14 mouse cellular contexts compared by ENCODE assay signal in the genomic region with DNA sequence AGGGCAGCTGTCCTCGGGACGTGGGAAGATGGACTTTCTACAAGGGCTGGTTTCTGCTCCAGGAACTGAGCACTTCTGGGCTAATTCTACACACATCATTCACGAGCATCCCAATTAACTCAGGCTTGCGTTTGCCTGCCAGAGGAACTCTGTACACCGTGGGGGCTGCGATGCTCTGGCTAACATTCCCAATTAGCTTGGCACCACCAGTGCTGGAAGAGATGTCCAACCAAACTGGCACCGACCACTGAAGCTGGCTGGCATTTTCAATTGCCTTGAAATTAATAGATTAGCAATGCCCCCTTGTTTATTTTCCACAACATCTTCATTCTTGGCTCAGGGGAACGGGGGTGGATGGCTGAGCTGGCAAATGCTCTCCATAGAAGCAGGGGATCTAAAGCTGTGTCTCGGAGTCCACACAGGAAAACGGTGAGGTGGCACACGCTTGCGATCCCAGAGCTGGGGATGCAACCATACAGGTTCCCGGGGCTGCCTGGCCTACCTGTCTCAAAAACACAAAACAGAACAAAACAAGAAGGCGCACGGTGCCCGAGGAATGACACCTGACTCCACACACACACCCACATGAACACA.
DNase-seq lines count a peak whose midpoint lies in the region; ATAC-seq and TF ChIP-seq lines count a peak whose summit lies in the region.
"Had no signal": no experiment of that assay in that cellular context is flagged by ENCODE, and none has a peak within 500 bp of the region (broad histone marks: within the 10 kb centered on the region; RNA-seq: fewer than 3 reads in every experiment).

No protein-coding gene starts in this region.

- 53% methylated on average over 16 of the region's 16 CpGs for WGBS in forebrain, embryonic 14.5 days
- WGBS in forebrain, embryonic 10.5 days, result 94% methylated on average over 16 of the region's 16 CpGs
- WGBS in hindbrain, embryonic 15.5 days, result 66% methylated on average over 16 of the region's 16 CpGs
- WGBS in hindbrain, embryonic 10.5 days, result 94% methylated on average over 16 of the region's 16 CpGs

- no peak overlapping the region for H3K9ac ChIP-seq in forebrain, embryonic 14.5 days (ENCODE audit: low read length)
- H3K9ac ChIP-seq in hindbrain, embryonic 15.5 days, result no peak overlapping the region
- H3K9ac ChIP-seq: midbrain, embryonic 12.5 days had no signal

- peak; percentile 86 for DNase-seq in forebrain, embryonic 14.5 days (ENCODE audit: low spot score)
- DNase-seq in forebrain, embryonic 10.5 days (ENCODE audit: extremely low spot score, low spot score), result no peak
- no peak for DNase-seq in hindbrain, embryonic 10.5 days (ENCODE audit: low spot score)
- peak; percentile 48 for DNase-seq in brain, adult 2 months (ENCODE audit: low read depth, low spot score)
- peak; percentile 49 to 74 for DNase-seq in layer of hippocampus, adult 2 months (ENCODE audit: low spot score in 2 of 2)
- DNase-seq in spleen, postnatal 4 days (ENCODE audit: low spot score in 2 of 2), result no peak
- DNase-seq: adrenal gland, adult 2 months; kidney, adult 2 months; thymus, postnatal 25 days had no signal

- peaks cover 5% of the 10 kb centered on the region; the same call in 1 of the 2 replicates for H3K4me1 ChIP-seq in forebrain, embryonic 14.5 days (ENCODE audit: control insufficient read depth, insufficient read depth, low read length)
- no peaks in the 10 kb centered on the region for H3K4me1 ChIP-seq in forebrain, embryonic 10.5 days
- H3K4me1 ChIP-seq in hindbrain, embryonic 15.5 days (replicated peaks), result no peaks in the 10 kb centered on the region
- H3K4me1 ChIP-seq in hindbrain, embryonic 10.5 days (replicated peaks), result 0 out of 2 replicates have a peak, but pooled peaks cover 4% of the 10 kb centered on the region
- H3K4me1 ChIP-seq: midbrain, embryonic 12.5 days had no signal

- H3K9me3 ChIP-seq in forebrain, embryonic 14.5 days (replicated peaks; ENCODE audit: control insufficient read depth, low read length), result no peaks in the 10 kb centered on the region
- H3K9me3 ChIP-seq in forebrain, embryonic 10.5 days, result no peaks in the 10 kb centered on the region; the same call in 1 of the 2 replicates
- H3K9me3 ChIP-seq in hindbrain, embryonic 15.5 days, result no peaks in the 10 kb centered on the region
- no peaks in the 10 kb centered on the region for H3K9me3 ChIP-seq in hindbrain, embryonic 10.5 days
- H3K9me3 ChIP-seq: midbrain, embryonic 12.5 days had no signal

- H3K27me3 ChIP-seq in forebrain, embryonic 14.5 days (replicated peaks; ENCODE audit: control insufficient read depth, insufficient read depth, low read length), result no peaks in the 10 kb centered on the region
- no peaks in the 10 kb centered on the region for H3K27me3 ChIP-seq in forebrain, embryonic 10.5 days (ENCODE audit: poor library complexity, severe bottlenecking)
- no peaks in the 10 kb centered on the region for H3K27me3 ChIP-seq in hindbrain, embryonic 15.5 days
- no peaks in the 10 kb centered on the region for H3K27me3 ChIP-seq in hindbrain, embryonic 10.5 days (ENCODE audit: insufficient read depth, poor library complexity, severe bottlenecking)
- H3K27me3 ChIP-seq: midbrain, embryonic 12.5 days had no signal

- H3K27ac ChIP-seq in forebrain, embryonic 14.5 days (ENCODE audit: low read depth, low read length), result peak overlapping the region; percentile 21; the same call in 1 of the 2 replicates
- no peak overlapping the region for H3K27ac ChIP-seq in forebrain, embryonic 10.5 days
- no peak overlapping the region for H3K27ac ChIP-seq in hindbrain, embryonic 15.5 days (replicated peaks)
- no peak overlapping the region for H3K27ac ChIP-seq in hindbrain, embryonic 10.5 days
- H3K27ac ChIP-seq in layer of hippocampus, adult 2 months, result no peak overlapping the region
- H3K27ac ChIP-seq: left cerebral cortex, adult 2 months; midbrain, embryonic 12.5 days had no signal

- TF ChIP-seq CTCF in layer of hippocampus, adult 2 months (conservative IDR thresholded peaks at IDR 0.05), result no peak

- no peaks in the 10 kb centered on the region for H3K36me3 ChIP-seq in forebrain, embryonic 14.5 days (ENCODE audit: control insufficient read depth, insufficient read depth, low read length)
- peaks cover 15% of the 10 kb centered on the region for H3K36me3 ChIP-seq in forebrain, embryonic 10.5 days (replicated peaks)
- no peaks in the 10 kb centered on the region for H3K36me3 ChIP-seq in hindbrain, embryonic 15.5 days
- peaks cover 24% of the 10 kb centered on the region for H3K36me3 ChIP-seq in hindbrain, embryonic 10.5 days

- H3K4me3 ChIP-seq in forebrain, embryonic 14.5 days (ENCODE audit: low read depth, low read length), result no peak overlapping the region
- H3K4me3 ChIP-seq in forebrain, embryonic 10.5 days, result no peak overlapping the region
- no peak overlapping the region for H3K4me3 ChIP-seq in hindbrain, embryonic 15.5 days
- H3K4me3 ChIP-seq in hindbrain, embryonic 10.5 days, result no peak overlapping the region
- no peak overlapping the region for H3K4me3 ChIP-seq in layer of hippocampus, adult 2 months
- H3K4me3 ChIP-seq: erythroblast, embryonic 14.5 days; left cerebral cortex, adult 2 months; midbrain, embryonic 12.5 days had no signal

- no peak overlapping the region for H3K4me2 ChIP-seq in forebrain, embryonic 14.5 days (ENCODE audit: low read length)
- H3K4me2 ChIP-seq in hindbrain, embryonic 15.5 days, result no peak overlapping the region
- H3K4me2 ChIP-seq: midbrain, embryonic 12.5 days had no signal

- ATAC-seq in forebrain, embryonic 14.5 days, result peak; percentile 84
- peak; percentile 81; the same call in 1 of the 2 replicates for ATAC-seq in hindbrain, embryonic 15.5 days (ENCODE audit: low FRiP score, low read depth)
- no peak for ATAC-seq in megakaryocyte progenitor cell, adult 5-6 weeks (replicated peaks; ENCODE audit: poor library complexity)

Comparison
In these comparisons a context has a peak if more than half of its experiments do, and no peak if none do; other contexts are left out.
1. DNase-seq: peak in forebrain, embryonic 14.5 days (single experiment), brain, adult 2 months (single experiment) and layer of hippocampus, adult 2 months (2 of 2); none in forebrain, embryonic 10.5 days (single experiment), hindbrain, embryonic 10.5 days (single experiment) and spleen, postnatal 4 days (0 of 2).